Mouse (Mus musculus): Measurements from ENCODE around the gene Stx12.

Stx12 gene

DNA sequence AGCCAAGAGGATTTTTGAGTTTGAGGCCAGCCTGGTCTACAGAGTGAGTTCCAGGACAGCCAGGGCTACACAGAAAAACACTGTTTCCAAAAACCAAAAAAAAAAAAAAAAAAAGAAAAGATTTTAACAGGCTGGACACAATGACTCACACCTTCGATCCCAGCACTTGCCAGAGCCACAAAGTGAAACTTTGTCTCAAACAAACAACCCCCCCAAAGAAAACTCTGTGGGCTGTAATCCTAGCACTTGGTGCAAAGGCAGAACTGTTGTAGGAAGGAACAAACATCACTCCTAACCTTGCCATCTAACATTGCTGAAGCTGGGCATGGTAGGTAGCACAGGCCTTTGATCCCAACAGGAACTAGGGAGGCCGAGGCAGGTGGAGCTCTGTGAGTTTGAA is 19.5 kb downstream of the Stx12 start:
- no peak for DNase-seq (ENCODE audit: low read depth, low spot score)

DNA sequence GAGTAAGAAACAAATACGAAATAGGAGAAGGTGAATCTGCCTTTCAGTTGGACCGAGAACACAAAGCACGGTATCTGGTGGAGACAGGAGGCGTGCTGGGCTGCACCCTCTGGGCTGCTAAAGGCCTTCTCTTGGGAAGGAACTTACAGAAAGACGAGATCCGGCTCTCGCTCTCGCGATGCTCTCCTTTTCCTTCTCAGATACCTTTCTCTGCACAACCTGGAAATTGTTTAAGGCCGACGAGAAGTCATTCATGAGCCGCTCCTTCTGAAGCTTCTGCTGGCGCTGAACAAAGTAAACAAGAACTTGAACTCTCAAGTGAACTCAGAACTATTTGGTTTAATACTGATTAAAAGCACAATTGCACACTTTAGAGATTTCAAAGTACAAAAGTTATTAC is 21.3 kb downstream of the Stx12 start:
- no peak for DNase-seq (ENCODE audit: low read depth, low spot score)

DNA sequence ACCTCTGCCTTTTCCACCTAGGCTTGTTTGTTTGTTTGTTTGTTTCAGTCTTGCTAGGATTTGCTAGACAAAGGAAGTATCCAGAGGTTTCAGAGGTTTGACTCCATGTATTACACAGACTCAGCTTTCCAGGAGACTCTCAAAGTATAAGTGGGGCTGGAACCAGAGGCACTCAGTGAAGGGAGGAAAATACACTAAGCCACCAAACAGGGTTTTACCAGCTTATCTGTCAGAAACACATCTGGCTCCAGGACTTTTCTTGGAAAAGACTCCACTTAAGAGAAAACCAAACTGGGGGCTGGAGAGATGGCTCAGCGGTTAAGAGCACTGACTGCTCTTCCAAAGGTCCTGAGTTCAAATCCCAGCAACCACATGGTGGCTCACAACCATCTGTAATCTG is 23.4 kb downstream of the Stx12 start:
- no peak for DNase-seq (ENCODE audit: low read depth, low spot score)

DNA sequence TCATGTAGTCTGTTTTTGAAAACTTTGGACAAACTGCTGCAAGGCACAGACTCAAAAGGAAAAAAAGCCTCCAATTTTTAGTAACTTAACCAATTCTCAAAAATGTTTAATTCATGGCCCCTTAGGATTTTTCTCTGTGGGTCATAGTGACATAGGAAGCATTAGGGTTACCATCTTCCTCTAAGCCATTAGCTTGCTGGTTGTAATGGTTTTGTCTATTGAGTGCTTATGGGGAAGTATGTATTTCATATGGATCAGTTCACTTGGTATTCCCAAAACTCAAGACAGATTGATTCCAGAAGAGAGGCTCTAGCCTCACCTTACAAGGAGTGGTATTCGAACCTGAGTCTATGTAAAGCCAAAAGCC is 40.6 kb downstream of the Stx12 start:
- DNase-seq (ENCODE audit: low read depth, low spot score): no peak

DNA sequence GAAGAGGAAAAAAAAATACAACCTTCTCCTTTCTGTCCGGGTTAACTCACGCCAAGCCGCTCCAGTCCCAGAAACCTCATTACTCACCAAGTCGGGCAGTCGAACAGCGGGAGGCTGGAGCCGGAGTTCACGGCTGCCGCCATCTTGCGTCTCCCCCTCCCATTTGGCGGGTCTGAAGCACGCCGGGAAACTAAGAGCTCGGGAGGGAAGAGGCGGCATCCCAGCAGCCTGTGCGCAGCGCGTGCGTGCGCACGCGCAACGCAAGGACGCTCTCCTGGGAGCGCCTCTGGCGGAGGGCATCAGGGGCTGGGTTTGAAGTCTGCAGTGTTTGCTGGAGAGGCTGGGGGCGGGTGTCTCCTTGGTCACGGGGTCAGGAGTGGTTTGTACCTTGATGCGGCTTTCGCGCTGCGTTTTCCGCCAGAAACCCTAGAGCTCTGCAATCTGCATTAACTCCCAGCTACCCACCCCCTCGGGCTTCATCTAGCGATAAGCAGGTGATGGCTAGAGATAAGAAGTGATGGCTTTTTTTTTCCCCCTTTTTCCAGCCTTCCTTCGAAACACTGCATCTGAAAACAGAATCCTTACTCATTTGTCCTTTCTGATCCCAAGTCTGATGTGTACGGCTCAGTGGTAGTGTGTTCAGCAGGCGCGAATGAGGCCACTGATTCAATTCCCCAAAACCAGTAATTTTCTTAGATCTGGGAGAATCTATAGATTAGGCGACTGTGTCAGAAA is 41.2 kb downstream of the Stx12 start, which contains the start of gene Ppp1r8:
TSS of gene Ppp1r8 (minus strand) at position 200 of the 735 bp plus-strand sequence.
- DNase-seq (ENCODE audit: low read depth, low spot score): peak; percentile 65

DNA sequence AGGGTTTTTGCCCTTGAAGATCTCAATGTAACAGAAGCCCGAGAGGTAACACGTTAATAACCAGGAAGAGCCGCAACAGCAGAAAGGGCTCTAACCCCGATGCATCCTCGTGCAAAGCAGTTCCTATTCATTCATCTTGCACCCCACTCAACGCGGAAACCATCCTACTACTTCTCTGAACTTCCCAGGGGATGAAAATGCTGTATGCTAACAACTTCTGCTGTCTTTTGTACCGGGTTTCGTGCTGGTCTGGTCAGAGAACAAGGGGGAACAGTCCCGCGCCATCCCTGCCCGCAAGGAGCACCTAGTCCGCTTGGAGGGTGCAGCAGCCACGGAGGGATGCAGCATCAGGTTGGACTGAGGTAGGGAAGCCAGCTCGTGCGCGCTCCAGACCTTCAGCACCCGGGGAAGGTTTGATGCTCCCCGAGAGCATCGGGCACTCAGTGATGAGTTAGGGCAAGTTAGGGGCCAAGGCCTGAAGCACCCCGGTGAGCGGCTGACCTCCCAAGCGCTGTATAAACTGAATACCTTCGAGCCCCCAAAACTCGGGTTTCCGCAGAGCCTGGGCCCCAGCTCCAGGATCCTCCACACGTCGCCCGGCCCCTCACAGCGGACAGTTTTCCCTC is 41.9 kb downstream of the Stx12 start:
- DNase-seq (ENCODE audit: low read depth, low spot score): no peak

DNA sequence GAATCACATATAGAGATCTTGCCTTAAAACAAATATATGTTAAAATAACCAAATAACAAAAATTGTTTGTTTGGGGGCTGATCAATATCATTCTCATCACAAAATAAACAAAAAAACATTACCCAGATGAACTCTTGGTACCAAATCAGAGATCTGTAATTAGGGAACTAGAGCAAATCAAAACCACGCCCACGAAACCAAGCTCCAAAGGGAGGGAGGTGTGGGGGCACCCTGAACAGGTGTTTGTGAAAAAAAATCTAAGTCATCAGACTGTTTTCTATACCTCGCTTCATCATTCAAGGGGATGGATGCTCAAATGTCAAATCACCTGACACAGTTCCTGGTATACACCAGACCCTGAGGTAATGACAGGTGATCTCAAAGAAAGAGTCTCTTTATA is 42.8 kb downstream of the Stx12 start:
- no peak for DNase-seq (ENCODE audit: low read depth, low spot score)

DNA sequence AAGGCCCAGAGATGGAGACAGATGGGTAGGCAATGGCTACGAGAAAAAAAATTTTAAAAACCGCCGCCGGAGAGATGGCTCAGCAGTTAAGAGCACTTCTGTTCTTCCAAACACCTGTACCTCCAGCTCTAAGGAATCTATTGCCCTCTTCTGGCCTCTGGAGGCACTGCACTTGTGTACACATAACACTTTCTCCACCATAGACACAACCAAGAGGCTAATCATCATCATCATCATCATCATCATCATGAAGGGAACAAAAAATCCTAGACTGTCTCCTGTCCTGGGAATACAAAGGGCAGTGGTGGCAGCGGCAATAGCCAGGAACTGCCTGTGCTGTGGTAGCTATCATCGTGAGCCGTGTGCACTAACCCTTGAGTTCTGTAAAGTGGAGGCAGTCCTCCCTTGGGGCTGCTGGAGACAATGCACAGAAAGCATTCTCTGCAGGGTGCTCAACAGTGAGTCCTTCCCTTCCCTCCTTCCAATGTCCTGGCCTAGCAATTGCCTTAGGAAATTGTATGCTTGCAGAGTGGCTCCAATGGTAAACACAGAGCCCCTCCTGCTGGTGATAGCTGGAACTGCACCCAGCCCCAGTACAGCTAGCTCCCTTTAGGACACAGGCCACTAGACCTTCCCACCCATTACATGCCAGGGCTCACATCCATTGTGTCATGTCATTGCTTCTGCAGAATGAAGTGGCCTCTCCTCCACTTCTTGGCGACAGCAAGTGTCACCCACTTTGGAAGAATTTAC is 60.5 kb downstream of the Stx12 start:
- DNase-seq (ENCODE audit: low read depth, low spot score): peak; percentile 66

DNA sequence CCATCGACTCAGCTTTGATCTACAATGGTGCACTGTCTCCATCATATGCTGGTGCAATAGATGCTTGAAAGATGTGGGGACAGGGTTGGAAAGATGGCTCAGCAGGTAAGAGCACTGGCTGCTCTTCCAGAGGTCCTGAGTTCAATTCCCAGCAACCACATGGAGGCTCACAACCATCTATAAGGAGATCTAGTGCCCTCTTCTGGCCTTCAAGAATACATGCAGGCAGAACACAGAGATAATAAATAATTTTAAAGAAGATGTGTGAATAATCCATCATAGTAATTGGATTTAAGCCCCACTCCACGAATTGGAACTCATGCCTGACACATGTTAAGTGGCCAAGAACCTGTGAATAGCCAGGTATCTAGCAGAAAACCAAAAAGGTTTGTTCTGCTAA is 65.9 kb downstream of the Stx12 start:
- no peak for DNase-seq (ENCODE audit: low read depth, low spot score)

DNA sequence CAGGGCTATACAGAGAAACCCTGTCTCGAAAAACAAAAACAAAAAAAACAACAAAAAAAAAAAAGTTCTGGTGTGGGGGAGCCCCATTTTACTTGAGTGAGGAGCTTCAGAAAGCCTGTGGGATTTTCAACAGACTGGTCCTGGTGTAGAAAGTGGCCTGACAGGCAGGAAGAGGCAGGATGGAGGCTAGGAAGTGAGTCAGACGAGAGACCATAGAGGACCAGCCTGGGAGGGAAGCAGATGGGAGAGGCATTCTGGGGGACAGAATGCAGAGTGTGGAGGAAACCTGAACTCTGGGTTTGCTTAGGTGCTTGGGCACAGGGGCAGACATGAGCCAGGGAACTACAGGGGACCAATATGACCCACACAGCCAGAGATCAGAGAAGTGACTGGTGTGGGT is 67.5 kb downstream of the Stx12 start:
- no peak for DNase-seq (ENCODE audit: low read depth, low spot score)

DNA sequence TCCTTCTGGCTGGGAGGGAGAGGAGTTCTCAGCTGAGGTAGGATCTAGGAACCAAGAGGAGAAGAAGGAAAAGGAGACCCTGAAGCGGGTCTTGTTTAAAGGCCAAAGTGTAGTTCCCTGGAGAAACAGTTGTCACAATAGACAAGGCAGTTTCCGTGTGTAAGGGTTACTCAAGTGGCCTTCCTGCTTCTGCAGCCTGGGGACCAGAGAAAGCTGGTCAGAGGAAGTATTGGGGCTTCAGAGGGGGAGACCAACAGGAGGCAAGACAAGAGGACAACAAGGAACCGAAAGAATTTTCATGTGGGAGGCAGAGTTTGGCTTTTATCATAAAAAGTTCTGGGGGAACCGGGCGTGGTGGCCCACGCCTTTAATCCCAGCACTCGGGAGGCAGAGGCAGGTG is 67.9 kb downstream of the Stx12 start:
- no peak for DNase-seq (ENCODE audit: low read depth, low spot score)

DNA sequence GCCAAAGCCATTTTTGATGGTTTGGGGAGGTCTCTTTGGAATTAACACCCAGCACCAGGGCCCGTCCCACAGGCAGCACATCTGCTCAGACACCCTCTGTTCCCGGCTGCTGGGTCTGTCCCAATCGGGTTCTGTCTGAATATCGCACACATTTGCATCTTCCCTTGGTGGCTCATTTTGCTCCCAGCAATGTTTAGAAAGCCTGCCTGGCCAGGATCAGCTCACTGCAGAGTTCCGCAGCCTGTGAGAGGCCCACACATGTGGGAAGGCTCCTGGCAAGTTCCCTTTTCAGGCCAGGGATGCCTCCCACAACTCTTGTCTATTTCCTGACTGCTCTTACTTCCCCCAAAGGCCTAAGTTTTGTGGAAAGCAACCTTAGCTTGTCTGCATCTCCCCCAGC is 74.7 kb downstream of the Stx12 start:
- DNase-seq (ENCODE audit: low read depth, low spot score): no peak

DNA sequence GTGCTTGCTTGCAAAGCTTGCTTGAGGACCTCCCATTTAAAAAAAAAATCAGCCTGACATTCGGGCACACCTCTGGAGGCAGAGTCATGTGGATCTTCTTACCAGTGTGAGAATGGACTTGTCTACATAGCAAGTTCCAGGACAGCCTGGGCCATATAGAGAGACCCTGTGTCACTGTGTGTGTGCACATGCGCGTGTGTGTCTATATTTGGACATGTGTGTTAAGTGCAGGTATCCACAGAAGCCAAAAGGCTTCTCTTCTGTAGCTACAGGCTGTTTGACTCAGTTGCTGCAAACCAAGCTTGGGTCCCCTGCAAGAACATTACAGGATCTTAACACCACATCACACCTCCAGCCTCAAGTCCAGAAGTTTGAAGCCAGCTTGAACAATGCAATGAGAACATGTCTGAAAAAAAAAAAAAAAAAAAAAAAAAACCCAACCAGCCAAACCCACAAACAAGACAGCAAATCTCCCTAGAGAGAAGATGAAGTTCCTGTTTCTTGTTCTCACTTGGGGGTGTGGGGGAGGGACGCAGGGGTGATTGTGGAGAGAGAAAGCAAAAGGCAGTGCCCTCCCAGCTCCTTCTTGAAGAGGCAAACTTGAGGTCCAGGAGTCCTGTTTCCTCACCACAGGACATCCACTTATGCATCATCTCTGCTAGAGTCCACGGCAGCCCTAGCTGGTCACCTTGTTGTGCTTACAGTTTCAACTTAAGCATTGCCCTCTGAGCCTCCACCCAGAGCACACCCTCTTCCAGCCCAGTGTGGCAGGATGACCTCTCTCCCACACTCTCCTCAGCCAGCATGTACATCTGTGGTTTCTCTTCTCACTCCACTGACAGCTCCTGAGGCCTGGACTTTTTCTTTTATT is 76.3 kb downstream of the Stx12 start:
- DNase-seq (ENCODE audit: low read depth, low spot score): no peak

DNA sequence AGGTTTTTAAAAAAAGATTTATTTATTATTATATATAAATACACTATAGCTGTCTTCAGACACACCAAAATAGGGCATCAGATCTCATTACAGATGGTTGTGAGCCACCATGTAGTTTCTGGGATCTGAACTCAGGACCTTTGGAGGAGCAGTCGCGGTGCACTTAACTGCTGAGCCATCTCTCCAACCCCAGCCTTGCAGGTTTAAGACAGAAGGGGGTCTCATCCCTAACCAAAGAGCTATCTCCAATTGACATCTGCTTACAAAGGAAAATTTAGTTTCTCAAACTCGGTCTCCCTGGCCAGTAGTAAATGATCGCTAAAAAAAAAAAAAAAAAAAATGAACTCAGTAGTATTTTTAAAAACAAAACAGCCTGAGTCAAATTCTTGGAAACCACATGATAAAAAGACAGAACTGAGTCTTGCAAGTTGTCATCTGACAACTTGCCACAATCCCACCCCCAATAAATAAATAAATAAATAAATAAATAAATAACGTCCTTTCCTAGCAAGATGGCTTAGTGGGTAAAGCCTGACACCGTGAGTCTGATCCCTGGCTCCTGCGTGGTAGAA is 77.6 kb downstream of the Stx12 start:
- no peak for DNase-seq (ENCODE audit: low read depth, low spot score)

DNA sequence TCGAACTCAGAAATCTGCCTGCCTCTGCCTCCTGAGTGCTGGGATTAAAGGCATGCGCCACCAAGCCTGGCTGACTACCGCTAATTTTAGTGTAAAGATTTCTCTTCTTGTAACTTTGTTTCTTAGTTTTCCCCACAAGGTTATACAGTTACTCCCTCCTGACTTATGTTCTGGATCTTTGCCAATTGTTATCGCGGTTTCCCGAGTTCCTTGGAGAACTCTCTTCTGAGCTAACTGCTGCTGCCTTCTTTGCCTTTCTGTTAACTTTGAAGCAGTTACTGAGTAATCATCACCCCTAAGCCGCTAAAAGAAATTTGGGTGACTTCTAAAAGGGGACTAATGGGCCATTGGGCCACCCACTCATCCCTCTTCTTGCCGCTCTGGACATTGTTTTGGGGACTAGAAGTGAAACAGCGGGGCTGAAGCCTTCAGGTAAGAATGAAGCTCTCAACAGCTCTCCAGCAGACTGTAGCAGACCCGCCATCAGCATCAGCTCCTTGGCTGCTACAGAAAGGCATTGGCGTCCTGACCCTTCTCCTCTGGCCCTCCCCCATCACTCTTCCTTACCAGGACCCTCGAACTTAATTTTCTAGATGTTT is 78.6 kb downstream of the Stx12 start:
- DNase-seq (ENCODE audit: low read depth, low spot score): no peak

DNA sequence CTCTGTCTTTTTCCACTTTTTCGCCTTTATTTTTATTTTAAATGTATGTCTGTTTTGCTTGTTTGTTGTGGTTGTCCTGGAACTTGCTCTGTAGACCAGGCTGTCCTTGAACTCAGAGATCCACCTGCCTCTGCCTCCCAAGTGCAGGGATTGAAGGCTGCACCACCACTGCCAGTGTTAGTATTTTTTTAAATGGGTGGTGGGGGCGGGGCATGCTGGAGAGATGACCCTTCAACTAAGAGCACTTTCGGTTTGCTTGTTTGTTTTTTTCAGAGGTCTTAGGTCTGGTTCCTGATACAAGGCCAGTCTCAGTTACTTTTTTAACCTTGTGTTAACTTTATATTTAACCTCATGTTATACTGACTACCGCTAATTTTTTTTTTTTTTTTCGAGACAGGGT is 79.2 kb downstream of the Stx12 start:
- DNase-seq (ENCODE audit: low read depth, low spot score): no peak

DNA sequence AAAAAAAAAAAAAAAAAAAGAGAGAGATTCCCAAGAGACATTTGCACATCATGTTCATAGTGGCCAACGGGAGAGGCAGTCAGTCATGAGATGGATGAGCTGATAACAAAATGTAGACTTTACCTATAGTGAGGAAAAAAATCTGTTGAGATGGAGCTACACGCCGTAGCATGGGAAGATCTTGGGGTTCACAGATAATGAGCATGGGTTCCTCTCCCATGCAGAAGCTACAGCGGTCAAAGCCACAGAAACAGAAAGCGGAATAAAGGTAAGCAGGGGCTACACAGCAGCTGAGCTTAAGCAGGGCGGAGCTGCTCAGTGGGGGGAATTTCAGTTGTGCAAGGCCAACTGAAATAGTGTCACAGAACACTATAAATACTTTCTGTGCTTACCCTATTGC is 80.0 kb downstream of the Stx12 start:
- DNase-seq (ENCODE audit: low read depth, low spot score): no peak

DNA sequence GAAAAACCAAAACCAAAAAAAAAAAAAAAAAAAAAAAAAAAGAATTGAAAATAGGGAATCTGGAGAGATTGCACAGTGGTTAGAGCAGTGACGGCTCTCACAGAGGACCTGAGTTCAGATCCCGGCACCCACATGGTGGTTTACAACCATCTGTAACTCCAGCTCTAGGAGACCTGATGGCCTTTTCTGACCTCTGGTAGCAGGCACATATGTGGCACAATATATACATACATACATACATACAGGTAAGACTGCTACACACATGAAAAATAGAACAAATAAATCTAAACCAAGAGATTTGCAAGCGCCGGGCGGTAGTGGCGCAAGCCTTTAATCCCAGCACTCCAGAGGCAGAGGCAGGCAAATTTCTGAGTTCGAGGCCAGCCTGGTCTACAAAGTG is 80.4 kb downstream of the Stx12 start:
- no peak for DNase-seq (ENCODE audit: low read depth, low spot score)
